Mouse (Mus musculus): ENCODE measurements around the gene Nisch.

DNA sequence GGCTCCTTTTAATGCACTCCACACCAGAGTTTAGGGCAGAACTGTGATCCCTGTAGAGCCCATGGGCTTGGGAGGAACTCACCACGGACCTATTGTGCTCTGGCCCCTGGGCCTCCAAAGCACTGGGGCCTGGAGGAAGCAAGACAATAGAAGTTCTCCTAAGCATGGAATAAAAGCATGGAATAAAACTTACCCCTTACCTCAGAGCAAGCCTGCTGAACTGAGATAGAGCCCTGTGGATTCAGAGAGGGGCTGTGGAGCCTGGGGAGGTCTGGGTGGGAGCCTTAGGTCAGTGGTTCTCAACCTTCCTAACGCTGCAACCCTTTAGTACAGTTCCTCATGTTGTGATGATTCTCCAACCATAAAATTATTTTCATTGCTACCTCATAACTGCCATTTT is at the start of gene Nisch:
- TF ChIP-seq ZNF384 (IDR thresholded peaks at IDR 0.05; ENCODE audit: low read depth, low read length) (no peak), MAFK (IDR thresholded peaks at IDR 0.05; ENCODE audit: insufficient read depth, low read depth, low read length) (no peak)

Data from ES-E14 (cell line).